Mouse (Mus musculus) hematopoietic stem cell, adult 5-6 weeks (primary cell): Measurements from ENCODE around the gene Cdh5. TPM values are rescaled to one million over a fixed set of nuclear protein-coding genes. Genes with fewer than 3 reads are reported as not detected.
"Not testable (repeated sequence)": the region's sequence is repeated elsewhere in the genome, so short reads cannot be mapped to it uniquely, and the experiment has no call there.

Experiments used
- ATAC-seq, 2 experiments: fragments of 125-278 bp in 1 of 2; replicated peaks in 1 of 2; 2 replicates each; pipeline ENCODE4 v1.8.0; 2016 to 2017; ENCODE audit warnings: inconsistent platforms in 2 of 2, mild to moderate bottlenecking in 2 of 2, moderate number of reproducible peaks in 2 of 2, low read depth in 1 of 2, moderate TSS enrichment in 1 of 2; ENCODE audit not compliant: low FRiP score in 2 of 2, poor library complexity in 2 of 2, severe bottlenecking in 2 of 2, insufficient read depth in 1 of 2, low TSS enrichment in 1 of 2
- total RNA-seq: library from RNA; stranded (forward); fragments of 172-1452, 232-1000 nt; gene quantifications from 2 replicates; pipeline ENCODE4 v1.2.3, GENCODE M21; 2017

Cdh5 gene
- total RNA-seq, 1 experiment from 2014 or later, result not detected

DNA sequence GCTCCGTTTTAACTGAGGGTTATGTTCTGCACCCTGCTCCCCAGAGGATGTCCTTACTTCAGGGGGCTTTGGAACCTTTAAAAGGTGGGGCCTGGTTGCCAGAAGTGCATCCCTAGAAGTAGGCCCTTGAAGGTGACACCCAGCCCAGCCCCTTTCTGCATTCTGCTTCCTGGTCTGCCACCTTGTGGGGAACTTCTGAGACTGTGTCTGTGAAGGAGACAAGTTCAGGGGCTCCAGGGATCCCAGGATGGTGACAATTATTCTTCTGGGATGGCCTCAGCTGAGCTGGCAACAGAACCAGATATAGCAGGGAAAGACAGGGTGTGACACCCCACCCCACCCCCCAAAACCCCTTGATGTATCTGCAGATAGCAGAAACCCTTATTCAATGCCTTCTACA lies 14.3 kb upstream of the Cdh5 start:
- no peak for ATAC-seq

DNA sequence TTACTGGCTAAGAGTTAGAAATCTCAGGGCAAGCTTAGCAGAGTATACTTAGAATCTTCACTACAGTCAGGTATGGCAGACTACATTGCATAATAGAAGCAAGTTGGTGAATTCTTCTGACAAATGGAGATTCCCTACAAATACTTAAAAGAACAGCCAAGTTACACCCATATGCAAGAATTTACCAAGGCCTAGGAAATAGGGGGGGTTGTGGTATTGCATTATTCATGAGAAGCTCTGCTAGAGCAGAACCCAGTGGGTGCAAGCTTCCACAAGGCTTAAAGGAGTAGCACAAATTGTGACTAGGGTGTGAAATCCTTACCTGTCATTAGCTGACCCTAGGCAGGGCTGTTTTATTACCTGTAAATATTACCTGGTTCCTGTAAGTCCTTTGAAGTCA lies 13.5 kb upstream of the Cdh5 start:
- not testable (repeated sequence) for ATAC-seq

GRCm38 (mm10) chr8:104088881-104089280 lies 12.5 kb upstream of the Cdh5 start:
- ATAC-seq, result no peak

- peak; percentile 57 to 62 for ATAC-seq
These were observed 10.2 kb upstream of the Cdh5 start for GRCm38 (mm10) chr8:104090993-104091900.

- ATAC-seq, result no peak
These were observed 8.1 kb upstream of the Cdh5 start for GRCm38 (mm10) chr8:104093336-104093735.

- ATAC-seq, result no peak
These were observed 5.8 kb upstream of the Cdh5 start for GRCm38 (mm10) chr8:104095595-104095994.

DNA sequence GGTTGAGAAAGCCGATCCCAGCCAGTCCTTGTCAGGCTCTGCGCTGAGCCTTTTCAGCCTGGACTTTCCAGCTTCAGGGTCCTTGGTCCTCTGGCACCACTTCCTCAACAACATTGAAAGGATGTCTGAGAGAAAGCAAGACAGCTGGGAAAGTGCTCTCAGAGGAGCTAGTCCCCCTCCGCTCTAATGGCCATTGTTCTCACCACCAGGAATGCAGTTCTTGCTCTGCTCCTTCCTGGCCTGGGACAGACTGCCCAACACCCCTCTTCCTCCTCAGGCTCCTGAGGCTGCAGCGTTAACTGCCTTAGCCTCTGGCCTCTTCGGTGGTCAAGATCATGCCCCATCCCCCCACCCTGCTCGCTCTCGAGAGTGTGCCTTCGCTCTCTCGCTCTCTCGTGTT lies 4.8 kb upstream of the Cdh5 start:
- ATAC-seq, result no peak

DNA sequence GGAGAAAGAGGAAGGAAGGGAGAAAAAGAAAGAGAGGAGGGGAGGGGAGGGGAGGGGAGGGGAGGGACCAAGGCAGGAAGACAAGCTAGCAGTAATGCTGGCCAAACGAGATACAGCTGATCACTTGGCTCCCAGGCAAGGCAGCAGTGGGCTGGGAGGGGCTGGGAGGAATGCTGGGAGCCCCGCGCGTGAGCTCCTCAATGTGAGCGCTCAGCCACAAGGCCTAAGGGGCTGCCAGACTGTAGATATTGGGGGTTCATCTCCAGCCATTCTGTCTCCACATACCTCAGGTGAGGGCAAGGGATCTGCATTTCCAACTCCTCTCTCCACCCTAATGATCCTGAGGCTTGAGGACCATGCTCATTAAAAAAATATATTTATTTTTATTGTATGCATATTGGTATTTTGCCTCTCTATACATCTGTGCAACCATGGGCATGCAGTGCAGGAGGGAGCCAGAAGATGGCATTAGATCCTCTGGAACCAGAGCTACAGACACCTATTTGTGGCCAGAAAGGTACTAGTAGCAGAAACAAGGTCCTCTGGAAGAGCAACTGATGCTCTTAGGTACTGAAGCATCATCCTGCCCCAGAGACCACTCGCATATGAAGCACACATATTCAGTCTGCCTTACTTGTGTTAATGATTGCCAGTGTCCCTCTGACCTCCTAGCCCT lies 2.6 kb upstream of the Cdh5 start:
- ATAC-seq, result peak; percentile 50 to 53

GRCm38 (mm10) chr8:104099347-104100099 lies 1.9 kb upstream of the Cdh5 start:
- ATAC-seq, result peak; percentile 85 to 88

GRCm38 (mm10) chr8:104100724-104101123 lies 701 bp upstream of the Cdh5 start:
- ATAC-seq, result not testable (repeated sequence)

GRCm38 (mm10) chr8:104103462-104103861 lies 2.0 kb downstream of the Cdh5 start:
- peak; percentile 43 to 47; a peak in 3 of 4 replicates for ATAC-seq

- ATAC-seq, result no peak
These were observed 4.3 kb downstream of the Cdh5 start for GRCm38 (mm10) chr8:104105768-104106167.

DNA sequence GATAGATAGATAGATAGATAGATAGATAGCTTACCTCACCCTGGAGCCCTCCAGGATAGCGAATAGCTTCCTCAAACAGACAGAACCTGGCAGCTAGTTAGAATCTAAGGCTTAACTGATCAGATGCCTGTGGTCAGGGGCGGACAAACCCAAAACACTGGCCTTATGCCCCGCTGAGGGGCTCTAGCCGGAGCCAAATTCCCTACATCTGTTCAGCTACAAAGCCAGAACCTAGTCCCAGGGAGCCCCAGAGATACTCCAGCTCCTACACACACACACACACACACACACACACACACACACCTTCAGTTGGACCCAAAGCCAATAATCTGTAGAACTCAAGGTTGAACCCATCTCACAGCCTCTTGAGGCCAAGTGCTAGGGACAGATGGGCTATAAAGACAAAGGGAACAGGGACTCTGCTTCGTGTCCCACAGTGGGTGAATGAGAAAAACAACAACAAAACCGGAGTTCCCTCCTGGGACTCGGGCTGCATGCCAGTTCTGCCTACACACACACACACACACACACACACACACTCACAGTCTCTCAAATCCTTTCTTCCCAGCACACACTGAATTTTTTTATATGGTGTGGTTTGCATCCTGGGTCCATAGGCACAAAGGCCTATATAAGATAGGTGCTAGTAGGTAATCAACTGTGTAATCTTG lies 5.0 kb downstream of the Cdh5 start:
- ATAC-seq, result no peak

GRCm38 (mm10) chr8:104107111-104107510 lies 5.7 kb downstream of the Cdh5 start:
- ATAC-seq, result no peak

DNA sequence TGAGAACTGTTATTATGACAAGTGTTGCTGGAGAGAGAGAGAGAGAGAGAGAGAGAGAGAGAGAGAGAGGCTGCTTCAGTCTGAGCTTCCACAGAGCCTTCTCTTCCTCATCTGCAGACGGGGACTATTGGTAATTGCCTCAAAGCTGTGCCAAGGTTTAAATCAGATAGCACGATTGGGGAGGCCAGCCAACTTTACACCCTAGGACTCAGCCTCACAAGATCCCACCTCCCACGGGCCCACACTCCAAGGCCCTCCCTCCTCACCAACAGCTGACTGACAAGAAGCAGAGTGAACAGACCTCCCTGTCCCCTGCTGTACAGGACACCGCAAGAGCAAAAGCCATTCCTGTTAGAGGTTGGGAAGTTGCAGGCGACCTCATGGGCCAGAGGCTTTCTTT lies 6.6 kb downstream of the Cdh5 start:
- ATAC-seq, result no peak

DNA sequence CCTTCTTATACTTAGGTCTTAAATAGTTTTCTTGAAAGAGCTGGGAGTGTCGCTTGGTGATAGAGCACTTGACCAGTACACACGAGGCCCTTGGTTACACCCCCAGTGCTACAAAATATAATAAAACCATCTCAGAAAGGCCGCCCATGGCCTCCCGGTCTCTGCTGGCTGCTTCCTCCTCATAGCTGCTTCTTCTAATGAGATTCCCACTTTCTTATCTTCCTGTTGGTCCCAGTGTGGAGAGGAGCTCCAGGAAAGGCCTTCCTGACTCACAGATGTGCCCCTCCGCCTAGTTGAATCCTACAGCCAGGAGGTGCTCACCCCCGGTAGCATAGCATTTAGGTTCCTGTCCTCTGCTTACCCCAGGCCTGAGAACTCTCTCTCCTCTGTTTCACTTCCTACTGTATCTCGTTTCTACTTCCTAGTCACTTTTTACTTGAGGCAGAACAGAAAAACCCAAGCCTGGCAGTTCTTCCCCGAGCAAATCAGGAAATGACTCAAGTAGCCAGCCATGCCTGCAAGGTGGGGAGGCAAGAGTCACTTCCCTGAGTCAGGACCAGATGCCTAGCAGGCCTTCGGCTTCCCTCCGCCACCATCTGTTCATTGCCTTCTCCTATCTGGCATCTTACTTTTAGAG lies 9.2 kb downstream of the Cdh5 start:
- ATAC-seq, result peak; percentile 77 to 81
